Mouse (Mus musculus) MN1 (cell line): Measurements from ENCODE around the gene Rps6ka6.

Experiments
- DNase-seq: peaks from one replicate; pipeline ENCODE4 v3.0.0-alpha.2; 2016; ENCODE audit warnings: low spot score

The Rps6ka6 gene

GRCm38 (mm10) chrX:111537859-111538258, at the start of gene Rps6ka6:
TSS of gene Rps6ka6 (minus strand) at chrX:111537959.
- DNase-seq = no peak

- DNase-seq = no peak
These were observed 39.3 kb upstream of the Rps6ka6 start for GRCm38 (mm10) chrX:111577044-111577443.

- DNase-seq = no peak
These were observed 19.6 kb downstream of the Rps6ka6 start for GRCm38 (mm10) chrX:111518206-111518605.

GRCm38 (mm10) chrX:111463565-111464093, 74.1 kb downstream of the Rps6ka6 start:
- no peak for DNase-seq

GRCm38 (mm10) chrX:111462833-111463564, 74.8 kb downstream of the Rps6ka6 start:
- peak; percentile 73 for DNase-seq

GRCm38 (mm10) chrX:111462495-111462832, 75.3 kb downstream of the Rps6ka6 start:
- DNase-seq = peak; percentile 6

GRCm38 (mm10) chrX:111462092-111462491, 75.7 kb downstream of the Rps6ka6 start:
- DNase-seq = no peak

GRCm38 (mm10) chrX:111460166-111460565, 77.6 kb downstream of the Rps6ka6 start:
- peak; percentile 21 for DNase-seq

GRCm38 (mm10) chrX:111436571-111436970, 101.2 kb downstream of the Rps6ka6 start:
- no peak for DNase-seq

- no peak for DNase-seq
These were observed 123.0 kb downstream of the Rps6ka6 start for GRCm38 (mm10) chrX:111414775-111415174.

GRCm38 (mm10) chrX:111404816-111405215, 132.9 kb downstream of the Rps6ka6 start:
- no peak for DNase-seq

- DNase-seq = no peak
These were observed 160.7 kb downstream of the Rps6ka6 start for GRCm38 (mm10) chrX:111377020-111377419.

GRCm38 (mm10) chrX:111374177-111374576, 163.6 kb downstream of the Rps6ka6 start:
- DNase-seq = no peak
